Mouse (Mus musculus): ENCODE measurements at regions not wholly inside any gene's neighbourhood (a gene's known extent, or its start where the extent isn't known, plus 50 kb on each side); places are given as distances from the start of the nearest gene placed in this dataset.

GRCm38 (mm10) chr11:71497863-71498262 lies 251.9 kb upstream of the Wscd1 start:
- DNase-seq (ENCODE audit: low spot score): no peak

GRCm38 (mm10) chr11:71498299-71498698 lies 251.4 kb upstream of the Wscd1 start:
- no peak for DNase-seq (ENCODE audit: low spot score)
- intact Hi-C loops (cut with DNase I): no loop called here

More at GRCm38 (mm10) chr11:71497863-71498262, 251.9 kb upstream of the Wscd1 start:
- intact Hi-C loops (cut with DNase I): no loop called here

GRCm38 (mm10) chr11:71502156-71502555 lies 247.6 kb upstream of the Wscd1 start:
- no peak for DNase-seq (ENCODE audit: low spot score)
- intact Hi-C loops (cut with DNase I): no loop called here

GRCm38 (mm10) chr11:71512271-71513066 lies 237.3 kb upstream of the Wscd1 start:
- intact Hi-C loops (cut with DNase I): loop anchor here (10.0 kb wide), 1 partner anchor 232 kb away; the partner anchor contains the start of gene Wscd1

GRCm38 (mm10) chr11:71513067-71513350 lies 236.7 kb upstream of the Wscd1 start:
- DNase-seq (ENCODE audit: low spot score): no peak
- intact Hi-C loops (cut with DNase I): loop anchor here (10.0 kb wide), 1 partner anchor 232 kb away; the partner anchor contains the start of gene Wscd1

More at GRCm38 (mm10) chr11:71512271-71513066, 237.3 kb upstream of the Wscd1 start:
- no peak for DNase-seq (ENCODE audit: low spot score)

GRCm38 (mm10) chr11:71515264-71515663 lies 234.5 kb upstream of the Wscd1 start:
- intact Hi-C loops (cut with DNase I): loop anchor here (5.0 to 10.0 kb wide), 2 partner anchors 68 to 230 kb away; partner anchors contain the start of gene Wscd1
- peak; percentile 13 for DNase-seq (ENCODE audit: low spot score)

- no peak for DNase-seq (ENCODE audit: low spot score)
- intact Hi-C loops (cut with DNase I): loop anchor here (5.0 to 10.0 kb wide), 2 partner anchors 70 to 227 kb away; partner anchors contain the start of gene Wscd1
Measured at GRCm38 (mm10) chr11:71517377-71517776, 232.3 kb upstream of the Wscd1 start.

- intact Hi-C loops (cut with DNase I): no loop called here
- no peak for DNase-seq (ENCODE audit: low spot score)
Measured at GRCm38 (mm10) chr11:71527691-71528090, 222.0 kb upstream of the Wscd1 start.

GRCm38 (mm10) chr11:71528588-71528987 lies 221.1 kb upstream of the Wscd1 start:
- no peak for DNase-seq (ENCODE audit: low spot score)
- intact Hi-C loops (cut with DNase I): no loop called here

GRCm38 (mm10) chr11:71541178-71541845 lies 208.4 kb upstream of the Wscd1 start:
- intact Hi-C loops (cut with DNase I): no loop called here
- no peak for DNase-seq (ENCODE audit: low spot score)

- no peak for DNase-seq (ENCODE audit: low spot score)
- intact Hi-C loops (cut with DNase I): no loop called here
Measured at GRCm38 (mm10) chr11:71557412-71557811, 192.3 kb upstream of the Wscd1 start.

GRCm38 (mm10) chr11:71564831-71565230 lies 184.9 kb upstream of the Wscd1 start:
- intact Hi-C loops (cut with DNase I): no loop called here
- no peak for DNase-seq (ENCODE audit: low spot score)

GRCm38 (mm10) chr11:71576801-71577200 lies 172.9 kb upstream of the Wscd1 start:
- no peak for DNase-seq (ENCODE audit: low spot score)
- intact Hi-C loops (cut with DNase I): no loop called here

- intact Hi-C loops (cut with DNase I): no loop called here
Measured at GRCm38 (mm10) chr11:71581775-71582174, 167.9 kb upstream of the Wscd1 start.

GRCm38 (mm10) chr11:71591014-71591413 lies 158.7 kb upstream of the Wscd1 start:
- no peak for DNase-seq (ENCODE audit: low spot score)
- intact Hi-C loops (cut with DNase I): no loop called here

More at GRCm38 (mm10) chr11:71581775-71582174, 167.9 kb upstream of the Wscd1 start:
- no peak for DNase-seq (ENCODE audit: low spot score)

- intact Hi-C loops (cut with DNase I): no loop called here
- no peak for DNase-seq (ENCODE audit: low spot score)
Measured at GRCm38 (mm10) chr11:71594250-71594847, 155.4 kb upstream of the Wscd1 start.

- intact Hi-C loops (cut with DNase I): no loop called here
Measured at GRCm38 (mm10) chr11:71597709-71598108, 152.0 kb upstream of the Wscd1 start.

GRCm38 (mm10) chr11:71610782-71611181 lies 138.9 kb upstream of the Wscd1 start:
- DNase-seq (ENCODE audit: low spot score): no peak
- intact Hi-C loops (cut with DNase I): no loop called here

More at GRCm38 (mm10) chr11:71597709-71598108, 152.0 kb upstream of the Wscd1 start:
- no peak for DNase-seq (ENCODE audit: low spot score)

- DNase-seq (ENCODE audit: low spot score): no peak
- intact Hi-C loops (cut with DNase I): no loop called here
Measured at GRCm38 (mm10) chr11:71615526-71615925, 134.2 kb upstream of the Wscd1 start.

GRCm38 (mm10) chr11:71625501-71626191 lies 124.1 kb upstream of the Wscd1 start:
- DNase-seq (ENCODE audit: low spot score): no peak
- intact Hi-C loops (cut with DNase I): no loop called here

Data from heart, postnatal 25 days (tissue).